Mouse (Mus musculus) lung, embryonic 14.5 days (tissue): ENCODE measurements around the gene Zbtb20. TPM values are rescaled to one million over a fixed set of nuclear protein-coding genes. Genes with fewer than 3 reads are reported as not detected.
A peak's percentile ranks its signal among the peaks of the same experiment; 100 is the strongest.

ENCODE experiments used
- ATAC-seq: fragments of 200-750 bp; cut with Nextera tagmentation; 2 replicates; pipeline ENCODE4 v1.8.0; 2017; ENCODE audit warnings: mild to moderate bottlenecking, moderate TSS enrichment, moderate library complexity; ENCODE audit not compliant: insufficient read depth
- DNase-seq: peaks from one replicate; pipeline ENCODE4 v3.0.0-alpha.2; 2015
- H3K27ac ChIP-seq: fragments of 300-500 bp; sonication (generic); 2 replicates; pipeline ENCODE4 v1.5.1; 2014; ENCODE audit warnings: low read depth, mild to moderate bottlenecking, moderate library complexity
- H3K27me3 ChIP-seq: fragments of 300-500 bp; sonication (generic); 2 replicates; pipeline ENCODE4 v1.6.1; 2014; ENCODE audit warnings: low read length, control low read depth; ENCODE audit not compliant: insufficient read depth
- H3K36me3 ChIP-seq: fragments of 300-500 bp; sonication (generic); 2 replicates; pipeline ENCODE4 v1.6.1; 2014; ENCODE audit warnings: control low read depth; ENCODE audit not compliant: insufficient read depth
- H3K4me1 ChIP-seq: fragments of 300-500 bp; sonication (generic); 2 replicates; pipeline ENCODE4 v1.6.1; 2014; ENCODE audit warnings: antibody characterized with exemption, control low read depth; ENCODE audit not compliant: insufficient read depth
- H3K4me2 ChIP-seq: fragments of 300-500 bp; sonication (generic); 2 replicates; pipeline ENCODE4 v1.6.1; 2014; ENCODE audit warnings: mild to moderate bottlenecking
- H3K4me3 ChIP-seq: fragments of 300-500 bp; sonication (generic); 2 replicates; pipeline ENCODE4 v1.5.1; 2014; ENCODE audit warnings: low read depth, low read length
- H3K9ac ChIP-seq: fragments of 300-500 bp; sonication (generic); 2 replicates; pipeline ENCODE4 v1.6.1; 2014
- H3K9me3 ChIP-seq: fragments of 300-500 bp; sonication (generic); 2 replicates; pipeline ENCODE4 v1.6.1; 2016; ENCODE audit warnings: low read depth, low read length, control low read depth
- CTCF ChIP-seq: IDR thresholded peaks from 2 replicates; pipeline ENCODE4 v1.5.1; 2016; ENCODE audit warnings: antibody characterized with exemption, low read depth
- WGBS: fragments of 180-500 bp; shearing (Covaris S2); extraction: QIAGEN DNeasy Blood & Tissue Kit; methylation state at CpG from one replicate; pipeline ENCODE4 v1.1.7; 2014; 5-methylcytosine and 5-hydroxymethylcytosine counted together
- polyA plus RNA-seq: library from polyadenylated mRNA; unstranded; fragments of >200 nt; fragmentation: Nextera tagmentation; extraction: Ambion mirVana; gene quantifications from 2 replicates; pipeline ENCODE4 v1.2.1, GENCODE M21; 2014

The Zbtb20 gene
- polyA plus RNA-seq, 1 experiment from 2014 or later, result 17.6 TPM

DNA sequence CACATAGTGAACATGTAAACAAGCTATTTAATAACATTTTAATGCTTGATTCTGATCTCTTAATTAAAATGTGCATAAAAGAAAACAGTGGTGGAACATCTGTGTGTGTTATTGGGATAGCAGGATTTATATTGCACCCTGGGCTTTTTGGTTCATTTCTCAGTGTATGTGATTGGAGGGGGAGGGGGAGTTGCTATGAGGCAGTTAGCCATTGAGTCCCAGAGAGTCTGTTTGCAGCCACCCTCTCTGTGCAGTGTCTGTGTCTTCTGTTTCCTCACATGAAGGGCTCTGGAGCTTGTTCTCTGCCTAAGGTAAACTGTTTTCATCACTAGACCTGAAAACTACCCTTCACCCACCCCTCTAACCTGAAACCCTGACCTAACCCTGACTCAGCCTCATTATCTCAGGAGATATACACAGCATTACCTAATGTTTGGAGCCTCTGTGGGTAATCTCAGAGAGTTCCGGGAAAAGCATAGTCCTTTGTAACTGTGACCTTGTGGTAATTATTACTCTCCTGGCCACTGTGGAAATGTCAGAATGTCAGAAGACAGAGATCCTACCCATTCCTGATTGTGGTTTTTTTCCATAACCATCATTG is 411.2 kb downstream of the Zbtb20 start:
- no peak overlapping the region for H3K9ac ChIP-seq
- no peak overlapping the region for H3K4me3 ChIP-seq
- H3K9me3 ChIP-seq, result no peaks in the 10 kb centered on the region
- H3K27me3 ChIP-seq, result no peaks in the 10 kb centered on the region
- H3K27ac ChIP-seq, result no peak overlapping the region
- ATAC-seq (no peak), DNase-seq (no peak)
- no peaks in the 10 kb centered on the region; the same call in 1 of the 2 replicates for H3K4me1 ChIP-seq
- WGBS, result 53% methylated on average over 1 of the region's 1 CpGs
- TF ChIP-seq CTCF, result no peak
- no peaks in the 10 kb centered on the region for H3K36me3 ChIP-seq
- H3K4me2 ChIP-seq, result no peak overlapping the region

DNA sequence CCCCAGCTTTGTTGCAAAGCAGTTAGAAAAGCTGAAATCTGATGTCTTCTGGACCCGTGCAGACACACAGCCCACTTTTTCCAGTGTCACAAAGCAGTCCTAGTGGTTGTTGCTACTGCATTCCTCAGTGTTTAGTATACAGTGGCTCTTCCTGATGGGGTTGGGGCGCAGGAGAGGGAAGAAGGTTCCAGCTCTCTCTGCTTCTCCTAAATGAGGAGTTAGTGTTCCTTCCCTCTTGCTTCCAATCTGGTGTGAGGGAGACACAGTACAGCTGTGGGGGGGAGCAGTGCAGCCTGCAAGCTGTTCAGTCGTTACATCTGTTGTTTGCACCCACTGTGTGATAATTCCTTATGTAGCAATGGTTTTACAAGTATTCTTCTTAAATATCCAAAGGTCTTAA is 415.7 kb downstream of the Zbtb20 start:
- peak; percentile 90; the same call in 1 of the 2 replicates for ATAC-seq

DNA sequence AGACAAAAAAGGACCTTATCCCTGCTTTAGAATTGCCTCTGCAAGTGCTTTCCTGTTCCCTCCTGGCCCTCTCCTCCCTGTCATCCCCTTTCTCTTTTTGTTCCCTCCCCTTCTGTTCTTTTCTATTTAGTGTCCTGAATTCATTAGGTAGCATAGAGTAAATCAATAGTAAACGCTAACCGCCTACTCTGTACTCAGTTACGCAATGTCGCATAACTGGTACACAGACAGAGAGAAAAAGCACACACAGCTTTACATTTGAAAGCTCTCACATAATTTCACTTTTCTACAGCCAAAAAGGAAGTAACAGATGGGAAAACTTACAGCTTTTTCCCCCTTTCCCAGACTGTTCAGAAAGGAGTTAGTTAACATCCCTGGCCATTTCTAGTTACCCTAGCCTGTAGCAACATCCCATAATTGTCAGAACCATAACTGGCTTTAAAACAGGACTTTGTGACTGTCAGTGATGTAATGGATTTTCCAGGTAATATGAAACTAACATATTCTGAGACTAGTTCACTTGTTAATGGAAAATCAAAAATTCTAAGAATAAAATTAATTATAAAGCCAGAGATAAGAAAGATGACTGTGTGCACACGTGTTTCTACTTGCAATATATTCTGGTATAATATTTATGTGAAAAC is 422.4 kb downstream of the Zbtb20 start:
- no peaks in the 10 kb centered on the region for H3K9me3 ChIP-seq
- 57% methylated on average over 5 of the region's 5 CpGs for WGBS
- no peak overlapping the region for H3K4me3 ChIP-seq
- H3K4me2 ChIP-seq, result no peak overlapping the region
- DNase-seq, result peak; percentile 22
- no peak for ATAC-seq
- H3K36me3 ChIP-seq, result no peaks in the 10 kb centered on the region
- H3K27ac ChIP-seq, result no peak overlapping the region
- no peak for TF ChIP-seq CTCF
- no peaks in the 10 kb centered on the region for H3K4me1 ChIP-seq
- no peak overlapping the region for H3K9ac ChIP-seq
- H3K27me3 ChIP-seq, result no peaks in the 10 kb centered on the region

More for the DNA sequence above, 415.7 kb downstream of the Zbtb20 start:
- 42% methylated on average over 3 of the region's 3 CpGs for WGBS
- H3K27me3 ChIP-seq, result no peaks in the 10 kb centered on the region
- DNase-seq, result peak; percentile 54
- no peak overlapping the region for H3K4me2 ChIP-seq
- H3K9ac ChIP-seq, result no peak overlapping the region
- H3K4me1 ChIP-seq, result no peaks in the 10 kb centered on the region; the same call in 1 of the 2 replicates
- no peak overlapping the region for H3K4me3 ChIP-seq
- no peak overlapping the region for H3K27ac ChIP-seq
- H3K9me3 ChIP-seq, result no peaks in the 10 kb centered on the region
- no peak for TF ChIP-seq CTCF
- H3K36me3 ChIP-seq, result no peaks in the 10 kb centered on the region

DNA sequence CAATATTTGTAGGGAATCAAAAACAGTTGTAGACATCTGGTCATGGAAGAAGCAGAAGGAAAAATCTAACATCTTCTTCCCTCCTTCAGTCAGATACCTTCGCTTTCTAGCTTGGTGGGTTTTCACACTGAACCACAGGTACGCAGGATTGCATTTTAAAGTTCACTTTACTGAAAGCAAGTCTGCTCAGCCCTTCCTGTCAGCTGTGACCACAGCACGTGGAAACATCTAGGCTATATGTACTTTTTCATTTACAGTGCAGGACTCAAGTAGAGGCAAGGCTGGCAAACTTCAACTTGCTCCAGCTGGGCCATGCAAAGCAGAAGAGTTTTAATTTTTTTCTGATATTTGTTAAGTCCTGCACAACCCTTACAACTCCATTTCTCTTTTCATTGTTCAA is 424.7 kb downstream of the Zbtb20 start:
- ATAC-seq, result no peak
- Histone ChIP-seq H3K4me1 (no peaks in the 10 kb centered on the region), H3K9ac (no peak overlapping the region)

DNA sequence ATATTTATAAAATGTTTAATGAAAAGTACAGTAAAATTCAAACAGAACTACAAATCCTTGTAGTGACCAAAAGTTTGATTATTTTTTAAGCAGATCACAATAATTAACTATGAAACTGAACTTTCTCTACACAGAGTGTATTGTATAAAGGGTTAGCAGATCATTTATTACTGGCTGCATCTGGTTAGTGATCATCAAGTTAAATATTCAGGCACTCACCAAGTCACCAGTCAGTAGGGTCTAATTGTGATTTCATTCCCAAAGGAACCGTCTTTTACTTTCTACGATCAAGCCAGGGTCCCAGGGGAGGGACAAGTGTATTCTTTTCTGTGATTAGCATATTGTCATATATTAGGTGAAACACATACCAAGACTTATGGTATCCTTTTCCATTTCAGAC is 426.5 kb downstream of the Zbtb20 start:
- Histone ChIP-seq H3K27ac (no peak overlapping the region), H3K4me2 (no peak overlapping the region), H3K27me3 (no peaks in the 10 kb centered on the region), H3K4me3 (no peak overlapping the region), H3K9me3 (no peaks in the 10 kb centered on the region), H3K36me3 (no peaks in the 10 kb centered on the region), H3K9ac (no peak overlapping the region), H3K4me1 (no peaks in the 10 kb centered on the region)
- 92% methylated on average over 2 of the region's 2 CpGs for WGBS
- DNase-seq (no peak), ATAC-seq (no peak)
- no peak for TF ChIP-seq CTCF

More for the DNA sequence above, 424.7 kb downstream of the Zbtb20 start:
- TF ChIP-seq CTCF, result no peak
- H3K4me2 ChIP-seq, result no peak overlapping the region
- H3K36me3 ChIP-seq, result no peaks in the 10 kb centered on the region
- no peak for DNase-seq
- no peaks in the 10 kb centered on the region for H3K9me3 ChIP-seq
- no peak overlapping the region for H3K4me3 ChIP-seq
- WGBS, result 70% methylated on average over 3 of the region's 3 CpGs
- H3K27me3 ChIP-seq, result no peaks in the 10 kb centered on the region
- no peak overlapping the region for H3K27ac ChIP-seq

DNA sequence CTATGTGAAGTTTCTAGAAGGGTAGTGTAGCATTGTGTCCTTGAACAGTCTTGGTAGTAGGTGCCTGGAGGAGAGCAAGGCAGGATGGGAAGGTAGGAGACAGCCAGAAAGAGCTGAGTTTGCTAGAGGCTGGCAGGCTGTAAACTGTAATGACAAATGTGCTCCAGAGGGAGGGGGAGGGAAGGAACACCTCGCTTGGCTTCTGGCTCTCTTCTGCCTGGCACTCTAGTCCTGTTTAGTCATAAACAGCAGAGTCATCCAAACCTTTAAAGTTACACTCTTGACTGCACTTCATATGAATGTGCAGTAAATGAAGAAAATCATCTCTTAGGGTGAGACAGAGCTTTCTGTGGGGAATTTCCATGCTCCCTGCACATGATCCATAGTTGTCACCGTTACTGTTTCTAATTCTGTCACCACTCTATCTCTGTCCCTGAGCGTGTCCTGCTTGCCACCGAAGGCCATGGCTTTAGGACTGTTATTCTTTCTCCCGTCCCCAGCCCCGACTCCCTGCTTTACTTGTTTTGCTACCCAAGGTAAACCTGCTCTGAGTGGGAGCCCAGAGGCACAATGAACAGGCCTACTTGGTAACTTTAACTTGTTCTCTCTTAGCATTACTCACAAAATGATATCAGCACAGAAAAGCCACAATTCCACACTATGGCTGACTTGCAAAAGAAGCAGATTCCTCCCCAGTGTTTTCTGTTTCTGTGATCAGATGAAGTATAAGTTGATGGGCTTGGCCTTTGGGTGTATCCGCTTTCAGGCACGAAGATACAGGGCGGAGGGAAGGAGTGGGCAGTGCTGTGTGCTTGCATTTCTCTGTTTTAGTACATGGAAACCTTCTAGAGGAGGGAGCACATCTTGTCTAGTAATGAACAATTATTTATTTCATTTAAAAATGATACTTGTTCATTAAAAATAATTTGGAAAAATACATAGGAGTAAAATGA is 427.8 kb downstream of the Zbtb20 start:
- Histone ChIP-seq H3K27ac (no peak overlapping the region), H3K9ac (no peak overlapping the region), H3K4me2 (no peak overlapping the region), H3K27me3 (no peaks in the 10 kb centered on the region), H3K4me1 (no peaks in the 10 kb centered on the region), H3K9me3 (no peaks in the 10 kb centered on the region), H3K4me3 (no peak overlapping the region), H3K36me3 (no peaks in the 10 kb centered on the region)
- WGBS, result 33% methylated on average over 9 of the region's 9 CpGs
- no peak for TF ChIP-seq CTCF
- ATAC-seq (peak; percentile 41; the same call in 1 of the 2 replicates), DNase-seq (peak; percentile 24)
